Mouse (Mus musculus) megakaryocyte, embryonic 14.5 days (primary cell): ENCODE measurements around the gene Tnfsfm13.

ENCODE experiments used
- FLI1 ChIP-seq: IDR thresholded peaks from 2 replicates; pipeline ENCODE4 v1.6.1; 2012; ENCODE audit warnings: low read length, inconsistent platforms, mixed read lengths
- GATA1 ChIP-seq: IDR thresholded peaks from 3 replicates; pipeline ENCODE4 v1.6.1; 2012; ENCODE audit warnings: mixed read lengths, low read length, inconsistent platforms, borderline replicate concordance

DNA sequence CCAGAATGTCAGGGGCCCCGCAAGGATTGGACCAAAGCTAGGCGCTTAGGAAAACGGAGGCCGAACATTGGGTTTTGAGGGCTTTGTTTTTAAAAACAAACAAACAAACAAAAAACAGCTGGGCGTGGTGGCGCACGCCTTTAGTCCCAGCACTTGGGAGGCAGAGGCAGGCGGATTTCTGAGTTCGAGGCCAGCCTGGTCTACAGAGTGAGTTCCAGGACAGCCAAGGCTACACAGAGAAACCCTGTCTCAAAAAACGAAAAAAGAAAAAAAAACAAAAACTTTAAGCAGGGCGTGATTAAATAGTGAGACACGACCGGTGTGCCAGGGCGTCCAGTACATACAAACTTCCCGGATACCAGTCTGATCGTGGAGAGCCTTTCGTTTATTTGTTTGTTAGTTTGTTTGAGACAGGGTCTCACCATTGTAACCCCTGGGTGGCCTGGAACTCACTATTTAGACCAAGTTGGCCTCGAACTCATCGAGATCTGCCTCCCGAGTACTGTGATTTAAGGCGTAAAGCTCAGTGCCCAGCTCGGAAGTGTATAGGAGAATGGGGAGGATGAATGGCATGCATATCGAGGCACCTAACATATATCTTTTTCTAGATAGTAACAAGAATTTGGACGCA lies 13.6 kb downstream of the Tnfsfm13 start:
- no peak for TF ChIP-seq GATA1
- no peak for TF ChIP-seq FLI1
